Mouse (Mus musculus): Measurements from ENCODE around the gene Btrc.

The Btrc gene

DNA sequence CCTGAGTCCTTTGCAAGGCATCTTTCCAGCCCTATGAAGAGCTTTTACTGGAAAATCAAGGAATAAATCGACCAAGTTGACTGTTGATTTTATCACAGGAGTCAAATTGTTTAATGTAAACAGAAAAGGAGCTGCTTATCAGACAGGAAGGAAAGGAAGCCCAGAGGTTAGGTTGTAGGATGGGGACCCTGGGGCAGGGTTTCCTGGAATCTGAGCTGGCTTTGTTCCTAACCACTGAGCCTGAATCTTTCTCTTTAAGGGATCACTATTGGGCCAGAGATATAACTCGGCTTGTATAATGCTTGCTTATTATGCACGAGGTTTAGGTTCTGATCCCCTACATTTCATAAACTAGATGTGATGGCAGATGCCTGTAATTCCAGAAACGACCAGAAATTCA is 64.6 kb downstream of the Btrc start:
- no peak for DNase-seq (ENCODE audit: low read depth, low spot score)

DNA sequence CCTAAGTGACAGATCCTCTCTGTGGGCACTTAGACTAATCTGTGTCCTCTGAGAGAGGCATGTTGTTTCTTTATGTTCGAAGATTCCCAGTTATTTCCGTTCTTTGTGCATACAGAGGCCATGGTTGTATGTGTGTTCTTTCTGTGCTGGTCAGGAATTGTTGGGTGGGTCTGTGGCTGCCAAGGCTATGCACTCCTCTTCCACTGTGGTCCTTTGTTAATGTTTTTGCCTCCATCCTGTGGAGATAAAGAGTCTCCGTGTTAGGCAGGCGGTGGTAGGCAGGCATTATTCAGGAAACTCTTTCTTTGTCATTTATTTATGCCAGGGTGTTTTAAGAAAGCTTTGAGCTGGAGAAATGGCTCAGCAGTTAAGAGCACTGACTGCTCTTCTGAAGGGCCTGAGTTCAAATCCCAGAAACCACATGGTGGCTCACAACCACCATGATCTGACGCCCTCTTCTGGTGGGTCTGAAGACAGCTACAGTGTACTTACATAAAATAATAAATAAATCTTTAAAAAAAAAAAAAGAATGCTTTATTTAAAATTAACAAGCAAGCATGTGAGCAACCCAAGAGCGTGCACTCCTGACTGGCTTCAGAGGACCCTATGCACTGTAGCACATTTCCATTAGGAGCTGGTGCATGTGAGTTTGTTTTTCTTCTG is 67.6 kb downstream of the Btrc start:
- no peak for DNase-seq (ENCODE audit: low read depth, low spot score)

DNA sequence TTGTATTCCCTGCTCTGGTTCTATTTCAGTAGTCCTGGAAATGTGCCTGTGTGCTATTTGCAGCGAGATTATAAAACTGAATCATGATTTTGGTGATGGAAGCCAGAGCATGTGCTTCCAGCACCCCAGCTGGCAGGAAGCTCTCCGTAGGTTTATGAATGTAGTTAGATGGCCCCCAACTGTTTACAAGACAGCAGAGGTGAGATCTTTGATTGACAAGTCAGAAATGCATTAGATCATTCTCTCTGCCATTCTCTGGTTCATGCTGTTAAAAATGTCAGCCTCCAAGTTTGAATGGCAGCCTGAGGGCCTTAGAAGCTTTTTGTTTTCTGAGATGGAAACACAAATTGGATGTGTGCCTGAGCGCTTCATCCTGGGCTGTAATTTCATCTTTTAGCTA is 68.8 kb downstream of the Btrc start:
- DNase-seq (ENCODE audit: low read depth, low spot score) = no peak

DNA sequence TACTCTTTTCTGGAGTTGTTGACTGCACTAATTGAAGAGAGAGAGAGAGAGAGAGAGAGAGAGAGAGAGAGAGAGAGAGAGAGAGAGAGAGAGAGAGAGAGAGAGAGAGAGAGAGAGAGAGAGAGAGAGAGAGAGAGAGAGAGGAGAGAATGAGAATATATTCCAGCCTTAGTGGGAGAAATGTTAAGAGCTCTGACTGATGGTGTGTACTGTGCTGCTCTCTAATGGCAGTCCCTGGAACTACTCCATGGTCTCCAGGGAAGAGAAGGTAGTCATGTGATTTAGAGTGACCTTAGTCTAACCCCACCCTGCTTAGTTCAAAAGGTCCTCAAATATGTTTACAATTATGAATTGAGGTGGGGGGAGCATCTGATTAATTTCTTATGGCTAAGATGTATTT is 72.5 kb downstream of the Btrc start:
- peak; percentile 59 for DNase-seq (ENCODE audit: low read depth, low spot score)

DNA sequence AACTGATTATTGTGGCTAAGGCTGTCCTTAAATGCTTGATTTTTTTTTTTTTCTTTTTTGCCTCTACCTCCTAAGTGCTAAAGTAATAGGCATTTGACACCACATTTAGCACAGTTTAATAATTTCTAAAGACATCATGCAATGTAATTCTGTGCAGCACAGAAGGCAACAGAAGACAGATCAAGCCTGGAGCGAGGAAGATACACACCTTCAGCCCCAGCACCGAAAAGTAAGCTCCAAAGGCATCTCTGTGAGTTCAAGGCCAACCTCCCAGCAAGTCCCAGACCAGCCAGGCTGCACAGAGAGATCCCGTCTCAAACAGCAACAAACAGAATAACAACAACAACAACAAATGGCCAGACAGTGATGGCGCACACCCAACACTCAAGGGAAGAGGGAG is 73.6 kb downstream of the Btrc start:
- no peak for DNase-seq (ENCODE audit: low read depth, low spot score)

DNA sequence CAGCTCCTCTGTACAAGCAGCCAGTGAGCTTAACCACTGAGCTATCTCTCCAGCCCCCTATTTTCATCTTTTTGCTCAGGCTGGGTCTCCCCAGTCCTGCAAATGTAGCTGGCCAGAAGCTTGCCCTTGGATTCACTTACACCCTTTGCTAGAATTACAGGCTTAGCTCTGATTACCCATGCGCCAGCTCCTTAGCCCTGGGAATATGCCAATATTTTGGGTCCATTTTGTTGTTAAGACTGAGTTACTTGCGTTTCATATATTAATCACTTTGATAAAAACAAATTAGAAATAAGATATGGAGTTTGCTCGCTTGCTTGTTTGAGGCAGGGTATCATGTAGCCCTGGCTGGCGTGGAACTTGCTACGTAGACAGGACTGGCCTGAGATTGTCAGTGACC is 74.7 kb downstream of the Btrc start:
- no peak for DNase-seq (ENCODE audit: low read depth, low spot score)

DNA sequence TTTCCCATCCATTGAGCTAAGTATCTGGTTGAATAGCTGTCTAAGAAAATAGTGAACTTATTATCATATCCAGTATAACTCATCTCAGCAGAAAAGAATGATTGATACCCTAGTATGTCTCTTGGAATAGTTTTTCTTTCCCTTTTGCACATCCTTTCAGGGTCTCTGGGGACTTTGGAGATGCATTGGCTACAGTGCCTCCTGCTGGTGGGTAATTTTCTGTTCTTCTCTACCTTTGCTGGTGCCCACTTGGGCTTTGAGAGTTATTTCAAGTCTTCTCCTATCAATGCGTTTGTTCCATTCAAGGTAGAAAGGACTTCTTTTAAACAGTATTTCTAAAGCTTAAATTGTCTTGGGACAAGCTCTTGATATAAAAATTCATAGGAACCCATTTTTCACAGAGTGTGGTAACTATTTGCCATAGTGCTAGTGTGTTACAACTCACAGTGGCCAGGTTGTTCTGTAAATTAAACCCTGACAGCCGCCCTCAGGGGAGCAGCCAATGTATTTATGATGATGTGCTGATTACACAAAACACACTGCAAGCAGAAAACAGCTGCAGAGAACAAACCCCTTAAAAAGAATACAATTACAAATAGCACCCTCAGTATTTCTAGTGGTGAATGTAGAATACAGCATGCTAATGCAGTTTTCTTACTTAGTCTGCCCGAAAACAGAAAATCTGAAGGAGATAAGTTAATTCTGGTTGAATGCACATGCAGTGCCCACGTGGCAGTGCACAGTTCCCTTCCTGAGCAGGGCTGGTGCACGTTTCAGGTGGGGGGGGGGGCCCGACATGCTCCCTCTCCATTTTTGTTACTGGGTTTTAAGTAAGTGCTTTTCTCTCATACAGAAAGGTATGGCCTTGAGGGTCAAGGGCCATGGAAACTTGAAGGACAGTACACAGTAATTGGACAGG is 75.7 kb downstream of the Btrc start:
- no peak for DNase-seq (ENCODE audit: low read depth, low spot score)

DNA sequence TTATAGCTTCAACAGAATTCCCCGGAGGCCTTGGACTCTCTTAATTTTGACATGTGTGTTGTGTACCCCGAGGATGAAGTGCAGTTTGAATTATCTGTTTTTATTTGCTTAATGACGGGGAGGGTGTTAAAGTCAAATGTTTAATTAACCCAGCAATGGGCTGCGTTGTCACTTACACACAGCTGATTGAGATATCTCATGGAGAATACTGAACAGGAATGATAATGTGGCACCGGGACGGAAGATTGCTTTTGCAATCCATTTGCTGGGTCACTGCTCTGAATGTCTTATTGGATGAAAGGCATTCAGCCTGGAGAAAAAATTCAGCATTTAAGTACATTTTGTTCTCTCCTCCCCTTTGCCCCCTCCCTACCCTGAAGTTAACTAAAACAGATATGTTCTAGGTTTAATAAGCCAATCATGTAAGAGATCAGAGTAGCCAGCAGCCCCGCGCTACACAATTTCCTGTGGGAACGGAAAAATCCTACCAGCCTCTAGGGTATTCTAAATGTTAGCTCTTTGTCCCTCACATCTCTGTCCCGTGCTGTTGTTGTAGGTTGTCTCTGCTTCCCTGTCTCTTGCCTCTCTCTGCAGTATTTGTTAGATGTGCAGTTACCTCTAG is 77.1 kb downstream of the Btrc start:
- no peak for DNase-seq (ENCODE audit: low read depth, low spot score)

DNA sequence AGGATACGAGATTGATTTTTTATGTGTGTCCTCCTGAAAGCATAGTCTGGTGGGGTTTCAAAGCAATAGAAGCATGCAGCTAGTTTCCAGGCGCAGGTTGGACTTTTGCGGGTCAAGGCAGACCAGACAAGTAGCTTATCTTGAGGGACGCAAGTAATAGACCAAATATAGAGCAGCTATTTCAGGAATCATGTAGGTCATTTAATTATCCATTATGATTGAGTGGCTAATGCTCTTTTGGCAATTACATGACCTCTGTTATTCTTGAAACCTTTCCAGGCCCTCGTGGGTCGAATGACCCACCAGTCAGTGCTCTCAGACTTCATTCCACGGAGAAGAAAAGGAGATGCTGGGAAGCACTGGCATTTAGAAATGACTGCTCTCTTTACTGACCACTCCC is 78.2 kb downstream of the Btrc start:
- DNase-seq (ENCODE audit: low read depth, low spot score) = no peak

DNA sequence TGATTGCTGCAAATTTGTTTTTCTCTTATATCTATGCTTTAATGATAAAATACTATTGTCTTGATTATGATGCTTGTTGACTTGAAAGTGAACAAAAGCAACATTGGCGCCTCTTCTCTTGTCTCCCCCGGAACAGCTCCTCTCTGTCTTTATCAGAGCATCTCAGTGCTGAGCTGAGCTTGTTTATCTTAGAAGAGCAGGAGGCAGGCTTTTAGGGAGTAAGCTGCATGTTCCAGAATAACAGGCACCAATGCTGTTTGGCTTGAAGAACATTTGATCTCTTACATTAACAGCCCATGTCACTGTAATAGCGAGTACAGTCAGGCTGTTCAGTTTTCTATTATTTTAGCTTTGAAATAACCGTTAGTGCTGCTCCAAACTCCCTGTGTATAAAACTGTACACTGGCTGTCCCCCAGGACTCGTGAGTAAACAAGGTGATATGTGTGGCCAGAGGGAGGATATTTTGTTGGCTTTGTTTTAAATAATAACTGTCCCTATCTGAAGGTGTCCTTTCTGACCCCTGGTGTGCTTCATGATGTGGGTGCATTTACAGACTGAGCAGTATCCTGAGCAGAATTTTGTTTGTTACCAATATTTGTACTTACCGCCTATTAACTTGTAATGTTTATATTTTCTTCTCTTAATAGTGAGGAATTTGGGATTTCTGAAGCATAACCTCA is 81.9 kb downstream of the Btrc start:
- DNase-seq (ENCODE audit: low read depth, low spot score) = no peak

DNA sequence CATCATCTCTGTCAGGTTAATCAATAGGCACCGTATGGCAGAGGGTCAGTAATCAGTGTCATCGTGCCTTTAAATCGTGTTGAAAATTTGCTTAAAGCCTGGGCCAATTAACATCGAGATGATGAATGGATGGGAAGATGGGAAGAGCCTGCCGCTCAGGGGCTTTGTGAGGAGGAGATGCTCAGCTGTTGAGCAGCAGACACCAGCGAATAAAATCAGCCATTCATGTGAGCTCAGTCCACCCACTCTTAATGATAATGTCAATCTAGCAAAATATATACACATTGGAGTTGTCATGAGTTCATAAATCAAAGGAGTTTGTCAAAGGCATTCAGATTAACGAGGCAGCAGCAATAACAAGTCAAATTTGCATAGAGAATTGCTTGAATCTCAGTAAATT is 83.1 kb downstream of the Btrc start:
- no peak for DNase-seq (ENCODE audit: low read depth, low spot score)

DNA sequence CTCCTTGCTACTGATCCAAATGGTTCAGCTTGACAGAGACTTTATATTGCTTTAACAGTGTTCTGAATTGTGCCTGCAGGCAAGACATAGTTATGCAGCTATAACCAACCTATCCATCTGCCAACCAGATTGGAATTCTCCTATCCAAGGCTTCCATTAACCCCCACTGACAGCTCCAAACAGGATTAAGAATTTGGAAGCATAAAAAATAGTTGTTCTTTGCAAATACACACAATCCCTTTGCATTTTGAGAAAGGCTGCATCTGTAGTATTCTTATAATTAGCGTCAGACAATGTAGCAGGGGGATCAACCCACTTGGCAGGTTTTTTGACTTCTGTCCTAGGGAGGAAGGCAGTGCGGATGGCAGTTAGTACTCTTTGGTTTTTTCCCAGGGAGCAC is 83.7 kb downstream of the Btrc start:
- no peak for DNase-seq (ENCODE audit: low read depth, low spot score)

DNA sequence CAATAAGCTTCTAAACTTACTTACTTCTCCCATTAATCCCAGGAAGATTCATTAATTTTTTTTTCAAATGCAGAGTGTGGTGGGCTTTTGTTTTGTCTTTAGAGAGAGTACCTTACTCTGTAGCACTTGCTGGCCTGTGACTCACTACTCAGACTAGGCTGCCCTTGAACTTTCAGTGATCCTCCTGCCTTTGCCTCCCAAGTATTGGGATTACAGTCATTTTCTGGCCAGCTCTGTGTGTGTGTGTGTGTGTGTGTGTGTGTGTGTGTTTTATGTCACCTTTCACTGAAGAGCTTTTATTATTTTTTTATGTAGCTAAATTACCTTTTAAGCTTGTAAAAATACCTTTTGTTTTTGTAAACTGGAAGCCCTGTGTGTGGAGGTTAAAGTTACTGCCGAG is 84.4 kb downstream of the Btrc start:
- no peak for DNase-seq (ENCODE audit: low read depth, low spot score)

DNA sequence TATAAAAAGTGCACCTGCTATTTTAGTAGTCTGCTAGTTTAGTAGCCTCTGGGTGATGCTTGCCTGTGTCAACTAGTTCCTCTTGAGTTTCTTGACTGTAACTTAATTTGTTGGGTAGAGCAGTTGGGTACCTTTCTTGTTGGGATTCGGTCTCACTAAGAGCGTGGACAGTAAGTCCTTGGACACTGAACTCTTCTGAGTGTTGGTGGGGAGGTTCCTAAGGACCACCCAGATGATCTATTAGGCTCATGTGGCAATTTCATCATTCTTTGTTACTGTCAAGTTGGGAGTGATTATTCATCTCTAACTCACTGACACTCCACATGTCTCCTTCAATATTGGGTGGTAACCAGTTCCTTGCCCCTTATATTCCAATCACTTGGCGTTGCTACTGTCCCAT is 90.9 kb downstream of the Btrc start:
- DNase-seq (ENCODE audit: low read depth, low spot score) = no peak

DNA sequence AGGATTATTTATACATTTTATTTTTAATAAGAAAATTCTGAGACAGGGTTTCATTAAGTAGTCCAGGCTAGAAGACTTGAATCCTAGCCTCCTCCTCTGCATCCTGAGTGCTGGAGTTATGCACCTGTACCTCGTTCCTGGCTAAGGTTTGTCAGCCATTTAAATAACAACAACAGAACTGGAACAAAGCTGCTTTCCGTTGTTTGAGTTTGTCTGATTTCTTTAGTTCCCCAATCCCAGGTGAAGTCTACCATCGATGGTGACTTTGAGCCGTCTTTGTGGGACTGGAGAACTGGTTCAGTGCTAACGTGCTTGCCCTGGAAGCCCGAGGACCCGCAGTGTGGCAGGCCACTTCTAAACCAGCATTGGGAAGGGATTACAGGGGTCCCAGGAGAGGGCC is 93.4 kb downstream of the Btrc start:
- DNase-seq (ENCODE audit: low read depth, low spot score) = no peak

DNA sequence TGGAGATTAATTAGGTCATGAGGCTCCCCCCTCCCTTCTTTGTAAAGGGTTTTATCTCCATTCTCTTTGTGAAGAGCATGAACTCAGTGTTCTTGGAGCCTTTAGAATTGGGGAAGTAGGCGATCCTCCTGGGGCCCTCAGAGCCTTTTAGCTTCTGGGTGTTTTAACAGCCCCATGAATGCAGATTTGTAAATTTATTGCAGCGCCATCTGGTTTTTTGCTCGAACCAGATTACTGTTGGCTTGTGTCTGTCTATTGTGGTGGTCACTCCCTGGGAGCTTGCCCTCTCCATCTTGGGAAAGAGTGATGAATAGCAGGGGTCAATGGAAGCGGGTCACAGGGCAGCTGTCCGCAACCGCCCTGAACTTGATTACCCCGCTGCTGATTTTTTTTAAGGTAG is 95.2 kb downstream of the Btrc start:
- DNase-seq (ENCODE audit: low read depth, low spot score) = no peak

DNA sequence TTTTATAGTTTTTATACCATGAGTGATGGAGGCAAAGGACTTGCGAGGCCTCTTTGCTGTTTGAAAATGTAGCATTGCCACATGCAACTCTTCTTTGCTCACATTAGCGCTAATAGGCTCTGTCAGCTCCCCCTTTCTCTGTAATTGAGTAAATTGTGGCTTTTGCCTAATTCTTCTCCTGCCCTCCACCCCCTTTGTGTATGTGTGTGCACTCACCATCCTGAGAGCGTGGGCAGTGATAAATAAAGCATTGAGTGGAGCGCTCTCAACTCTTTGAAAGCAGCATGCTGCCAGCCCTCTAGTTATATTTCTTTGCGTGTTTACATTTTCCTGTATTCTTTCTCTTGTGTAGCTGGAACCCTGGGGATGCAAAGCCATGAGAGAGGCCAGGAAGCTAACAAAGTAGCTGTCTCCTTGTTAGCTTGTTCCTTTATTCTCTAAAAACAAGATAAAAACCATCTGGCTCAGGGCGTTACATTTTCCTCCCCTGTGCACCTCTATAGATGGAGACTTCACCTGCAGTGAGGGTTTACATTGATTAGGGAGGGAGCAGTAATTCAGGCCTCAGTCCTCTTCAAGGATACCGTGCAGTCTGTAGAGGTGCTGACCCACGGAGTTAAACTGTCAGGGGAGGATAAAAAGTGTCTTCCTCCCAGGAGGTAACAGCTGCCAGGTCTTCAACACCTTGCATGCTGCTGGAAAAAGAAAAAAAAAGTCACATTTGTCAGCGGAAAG is 96.6 kb downstream of the Btrc start:
- DNase-seq (ENCODE audit: low read depth, low spot score) = no peak

DNA sequence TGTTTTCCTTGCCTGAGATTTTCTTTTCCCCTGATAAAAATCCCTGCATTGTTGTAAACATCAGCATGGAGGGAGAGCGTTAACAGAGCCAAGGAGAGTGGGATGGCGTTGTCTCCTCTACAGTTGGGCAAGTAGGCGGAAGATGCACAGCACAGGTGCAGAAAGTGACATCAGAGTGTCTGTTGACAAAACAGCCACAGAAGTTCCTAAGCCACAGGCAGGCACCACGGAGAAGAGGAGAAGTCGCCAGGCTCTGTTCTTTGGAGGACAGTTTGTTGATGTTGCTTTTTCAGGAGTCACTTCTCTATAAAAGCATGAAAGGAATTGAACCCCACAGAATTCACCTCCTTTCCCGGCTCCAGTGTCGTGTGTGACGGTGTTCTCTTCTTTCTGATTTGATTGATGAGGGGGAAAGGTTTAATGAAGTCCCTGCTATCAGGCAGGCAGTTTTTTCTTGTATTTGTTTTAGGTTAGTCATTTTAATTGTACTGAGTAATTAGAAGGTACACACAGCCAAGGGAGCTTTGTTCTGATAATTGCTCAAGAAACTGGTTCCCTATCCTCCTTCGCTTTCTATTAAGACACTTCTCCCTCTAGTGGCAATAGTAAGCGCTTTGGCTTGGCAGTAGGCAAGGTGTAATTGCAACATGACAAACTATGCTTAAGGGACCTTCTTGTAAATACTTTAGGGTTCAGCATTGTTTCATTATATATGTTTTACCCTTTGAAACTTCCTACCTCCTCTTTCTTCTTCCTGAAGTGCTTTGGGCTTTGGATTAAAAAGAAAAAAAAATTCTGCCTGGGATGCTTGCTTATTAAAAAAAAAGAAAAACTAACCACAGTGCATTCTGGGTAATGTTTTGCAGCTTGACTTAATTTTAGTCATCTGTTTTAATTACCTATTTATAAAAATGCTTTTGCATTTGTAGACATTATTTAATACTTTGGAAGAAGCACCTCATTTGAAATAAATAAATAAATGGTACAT is 97.5 kb downstream of the Btrc start:
- DNase-seq (ENCODE audit: low read depth, low spot score) = no peak

DNA sequence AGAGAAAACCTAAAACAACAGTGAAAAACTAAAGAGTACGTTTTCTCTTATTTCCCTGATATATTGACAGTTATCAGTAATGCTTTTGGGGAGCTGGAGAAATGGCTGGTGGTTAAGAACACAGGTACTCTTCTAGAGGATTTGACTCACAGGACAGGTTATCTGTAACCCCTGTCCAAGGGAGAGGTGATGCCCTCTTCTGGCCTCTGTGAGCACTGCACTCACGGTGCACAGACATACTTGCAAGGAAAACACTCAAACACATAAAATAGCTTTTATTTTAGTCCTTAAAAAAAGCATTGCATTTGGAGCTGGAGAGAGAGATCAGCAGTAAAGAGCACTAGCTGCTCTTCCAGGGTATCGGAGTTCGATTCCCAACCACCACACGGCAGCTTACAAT is 106.2 kb downstream of the Btrc start:
- no peak for DNase-seq (ENCODE audit: low read depth, low spot score)

Data from embryo, embryonic 11.5 days (tissue).